Mouse (Mus musculus) hindbrain, embryonic 11.5 days (tissue): ENCODE measurements around the gene Emb. TPM values are rescaled to one million over a fixed set of nuclear protein-coding genes. Genes with fewer than 3 reads are reported as not detected.
"Not testable (repeated sequence)": the region's sequence is repeated elsewhere in the genome, so short reads cannot be mapped to it uniquely, and the experiment has no call there.

ENCODE experiments used
- ATAC-seq: fragments of 200-750 bp; cut with Nextera tagmentation; 2 replicates; pipeline ENCODE4 v1.8.0; 2017; ENCODE audit warnings: mild to moderate bottlenecking, moderate TSS enrichment, moderate library complexity; ENCODE audit not compliant: low FRiP score
- DNase-seq: peaks from one replicate; pipeline ENCODE4 v3.0.0-alpha.2; 2015; ENCODE audit warnings: low spot score
- H3K27ac ChIP-seq: fragments of 300-500 bp; sonication (generic); 2 replicates; pipeline ENCODE4 v1.5.1; 2014; ENCODE audit warnings: mild to moderate bottlenecking, low read depth, low read length
- H3K27me3 ChIP-seq: fragments of 300-500 bp; sonication (generic); 2 replicates; pipeline ENCODE4 v1.6.1; 2014; ENCODE audit warnings: mild to moderate bottlenecking, low read length, moderate library complexity, mixed read lengths; ENCODE audit not compliant: control insufficient read depth, insufficient read depth
- H3K36me3 ChIP-seq: fragments of 300-500 bp; sonication (generic); 2 replicates; pipeline ENCODE4 v1.6.1; 2014; ENCODE audit warnings: mild to moderate bottlenecking, low read length, moderate library complexity, mixed read lengths; ENCODE audit not compliant: control insufficient read depth, insufficient read depth
- H3K4me1 ChIP-seq: fragments of 300-500 bp; sonication (generic); replicated peaks from 2 replicates; pipeline ENCODE4 v1.6.1; 2014; ENCODE audit warnings: low read length, mixed read lengths; ENCODE audit not compliant: control insufficient read depth, insufficient read depth
- H3K4me2 ChIP-seq: fragments of 300-500 bp; sonication (generic); replicated peaks from 2 replicates; pipeline ENCODE4 v1.6.1; 2014; ENCODE audit warnings: mild to moderate bottlenecking, low read depth, low read length
- H3K4me3 ChIP-seq: fragments of 300-500 bp; sonication (generic); 2 replicates; pipeline ENCODE4 v1.5.1; 2014; ENCODE audit warnings: low read depth, low read length
- H3K9ac ChIP-seq: fragments of 300-500 bp; sonication (generic); 2 replicates; pipeline ENCODE4 v1.6.1; 2014; ENCODE audit warnings: low read depth, low read length
- H3K9me3 ChIP-seq: fragments of 300-500 bp; sonication (generic); 2 replicates; pipeline ENCODE4 v1.6.1; 2016; ENCODE audit warnings: low read length; ENCODE audit not compliant: control insufficient read depth
- WGBS: fragments of 180-500 bp; shearing (Covaris S2); extraction: QIAGEN DNeasy Blood & Tissue Kit; methylation state at CpG from one replicate; pipeline ENCODE4 v1.1.7; 2014; 5-methylcytosine and 5-hydroxymethylcytosine counted together
- polyA plus RNA-seq: library from polyadenylated mRNA; unstranded; fragments of >200 nt; fragmentation: Nextera tagmentation; extraction: Ambion mirVana; gene quantifications from 2 replicates; pipeline ENCODE4 v1.2.1, GENCODE M21; 2014

Emb gene
- polyA plus RNA-seq = 27.4 and 27.8 TPM in 2 replicates

- Histone ChIP-seq H3K4me2 (no peak within 1 kb of the TSS), H3K36me3 (no peaks in the 10 kb centered on the region), H3K9ac (no peak within 1 kb of the TSS), H3K4me3 (no peak within 1 kb of the TSS), H3K27me3 (no peaks in the 10 kb centered on the region), H3K4me1 (no peaks in the 10 kb centered on the region), H3K27ac (no peak within 1 kb of the TSS), H3K9me3 (no peaks in the 10 kb centered on the region)
- ATAC-seq (no peak), DNase-seq (no peak)
- WGBS = 75% methylated on average over 6 of the region's 6 CpGs
Measured at GRCm38 (mm10) chr13:117208236-117208635, at the start of gene Emb. Gene Emb (plus strand): TSS chr13:117208536.

DNA sequence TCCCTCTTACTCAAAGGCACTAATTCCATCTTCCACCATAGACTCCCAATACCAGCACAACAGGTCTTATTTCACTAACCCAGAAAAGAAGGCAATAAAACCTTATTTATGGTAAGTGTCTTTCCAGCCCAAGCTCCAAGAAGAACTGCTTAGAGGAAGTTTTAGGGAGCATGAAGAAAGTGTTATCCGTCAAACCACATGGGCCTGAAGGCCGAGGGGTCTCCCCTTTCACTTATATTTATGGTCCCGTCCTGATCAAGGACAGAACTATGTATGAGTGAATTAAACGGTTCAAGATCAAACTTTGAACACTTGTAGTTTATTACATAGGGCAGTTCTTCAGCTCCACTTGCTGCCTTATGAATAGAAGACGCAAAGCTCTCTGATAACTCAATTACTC lies 44.4 kb upstream of the Emb start:
- Histone ChIP-seq H3K4me2 (no peak overlapping the region), H3K9me3 (no peaks in the 10 kb centered on the region), H3K27ac (no peak overlapping the region), H3K4me1 (no peaks in the 10 kb centered on the region), H3K4me3 (no peak overlapping the region), H3K27me3 (no peaks in the 10 kb centered on the region), H3K36me3 (no peaks in the 10 kb centered on the region), H3K9ac (no peak overlapping the region)
- no peak for ATAC-seq
- no peak for DNase-seq
- 89% methylated on average over 5 of the region's 5 CpGs for WGBS

DNA sequence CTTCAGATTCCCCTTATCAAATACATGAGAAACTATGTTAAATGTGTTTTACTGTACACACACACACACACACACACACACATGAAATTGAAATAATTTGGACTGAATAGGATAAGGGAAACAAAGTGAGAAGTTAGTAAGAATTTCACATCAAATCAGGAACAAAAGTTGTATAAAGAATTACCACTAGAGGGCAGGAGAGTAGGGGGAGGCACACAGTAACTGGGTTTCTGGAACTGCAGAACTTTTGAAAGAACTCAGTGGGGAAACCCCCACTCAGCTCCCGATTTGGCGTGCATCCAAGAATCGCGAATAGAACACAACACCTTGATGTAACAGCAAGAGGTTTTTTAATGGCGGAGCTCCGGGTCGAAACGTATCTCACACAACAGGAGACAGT lies 43.3 kb upstream of the Emb start:
- no peak for ATAC-seq
- Histone ChIP-seq H3K4me1 (no peaks in the 10 kb centered on the region), H3K27me3 (no peaks in the 10 kb centered on the region), H3K4me2 (no peak overlapping the region), H3K36me3 (no peaks in the 10 kb centered on the region), H3K4me3 (no peak overlapping the region), H3K27ac (no peak overlapping the region), H3K9me3 (no peaks in the 10 kb centered on the region), H3K9ac (no peak overlapping the region)
- DNase-seq = no peak
- WGBS = 99% methylated on average over 8 of the region's 8 CpGs

DNA sequence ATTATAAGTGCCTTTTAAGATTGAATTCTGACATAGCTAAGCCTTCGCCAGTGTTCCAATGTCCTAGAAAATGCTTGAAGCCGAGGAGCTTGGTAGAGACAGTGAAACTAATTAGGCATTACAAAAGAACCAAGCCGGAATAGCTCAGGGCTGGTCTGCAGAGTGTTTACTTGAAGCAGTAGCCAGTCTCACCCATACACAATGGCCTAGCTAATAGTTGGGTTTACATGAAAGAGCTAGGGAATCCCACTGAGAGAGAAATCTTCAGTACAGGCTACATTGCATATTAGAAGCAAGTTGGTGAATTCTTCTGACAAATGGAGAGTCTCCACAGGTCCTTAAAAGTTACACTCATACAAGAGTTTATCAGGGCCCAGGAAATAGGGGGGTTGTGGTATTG lies 27.4 kb upstream of the Emb start:
- not testable (repeated sequence) for H3K27ac ChIP-seq, H3K9me3 ChIP-seq, H3K4me1 ChIP-seq, H3K9ac ChIP-seq, H3K27me3 ChIP-seq, H3K4me2 ChIP-seq, DNase-seq, ATAC-seq, H3K4me3 ChIP-seq, H3K36me3 ChIP-seq
- 66% methylated on average over 3 of the region's 3 CpGs for WGBS

DNA sequence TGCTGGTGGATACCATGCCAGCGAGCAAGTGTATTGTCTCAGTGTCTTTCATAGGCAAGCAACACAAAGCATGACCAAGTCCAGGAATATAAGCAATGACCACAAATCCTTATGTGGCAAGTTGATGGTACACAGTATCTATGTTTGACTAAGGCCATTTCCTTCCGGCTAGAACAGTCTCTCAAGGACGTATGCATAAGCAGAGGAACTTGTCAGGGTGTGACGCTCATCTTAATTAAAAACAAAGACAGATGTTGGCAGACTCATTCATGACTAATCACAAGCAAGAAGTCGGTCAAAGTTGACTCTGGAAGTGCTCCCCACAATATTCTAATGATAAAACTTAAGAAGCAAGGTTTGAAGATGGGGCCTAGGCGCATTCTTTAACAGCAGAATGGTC lies 25.0 kb upstream of the Emb start:
- no peaks in the 10 kb centered on the region for H3K9me3 ChIP-seq
- no peak overlapping the region for H3K9ac ChIP-seq
- H3K4me1 ChIP-seq = no peaks in the 10 kb centered on the region
- H3K27me3 ChIP-seq = no peaks in the 10 kb centered on the region
- ATAC-seq (no peak), DNase-seq (no peak)
- no peak overlapping the region for H3K4me2 ChIP-seq
- no peak overlapping the region for H3K27ac ChIP-seq
- no peak overlapping the region for H3K4me3 ChIP-seq
- no peaks in the 10 kb centered on the region for H3K36me3 ChIP-seq
- 84% methylated on average over 6 of the region's 6 CpGs for WGBS

DNA sequence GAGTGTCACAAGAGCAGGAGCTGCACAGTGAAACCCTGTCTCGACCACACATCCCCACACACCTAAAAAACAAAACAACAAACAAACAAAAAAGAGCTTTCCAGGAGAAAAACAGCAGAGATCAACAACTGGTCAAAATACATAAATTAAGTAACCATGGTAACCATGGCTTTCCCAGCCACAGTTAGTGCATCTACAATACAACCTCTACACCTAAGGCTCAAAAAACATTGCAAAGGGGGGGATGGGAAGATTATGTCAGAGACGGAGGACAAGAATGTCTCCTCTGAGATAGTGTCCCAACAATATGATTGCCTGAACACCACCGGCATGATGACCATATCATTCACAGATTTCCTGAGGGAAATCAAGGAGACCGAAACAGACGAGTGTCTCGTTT lies 23.0 kb upstream of the Emb start:
- H3K4me2 ChIP-seq = no peak overlapping the region
- no peaks in the 10 kb centered on the region for H3K27me3 ChIP-seq
- 81% methylated on average over 6 of the region's 6 CpGs for WGBS
- DNase-seq (no peak), ATAC-seq (no peak)
- no peak overlapping the region for H3K27ac ChIP-seq
- H3K9ac ChIP-seq = no peak overlapping the region
- H3K4me1 ChIP-seq = no peaks in the 10 kb centered on the region
- no peaks in the 10 kb centered on the region for H3K36me3 ChIP-seq
- H3K4me3 ChIP-seq = no peak overlapping the region
- H3K9me3 ChIP-seq = no peaks in the 10 kb centered on the region

- no peaks in the 10 kb centered on the region for H3K4me1 ChIP-seq
- no peak overlapping the region for H3K4me3 ChIP-seq
- DNase-seq = no peak
- WGBS = 80% methylated on average over 5 of the region's 5 CpGs
- H3K27me3 ChIP-seq = no peaks in the 10 kb centered on the region
- no peak overlapping the region for H3K4me2 ChIP-seq
- no peak for ATAC-seq
- H3K36me3 ChIP-seq = no peaks in the 10 kb centered on the region
- no peaks in the 10 kb centered on the region for H3K9me3 ChIP-seq
- H3K9ac ChIP-seq = no peak overlapping the region
- H3K27ac ChIP-seq = no peak overlapping the region
Measured at GRCm38 (mm10) chr13:117192161-117192560, 16.2 kb upstream of the Emb start.

- no peak overlapping the region for H3K27ac ChIP-seq
- H3K36me3 ChIP-seq = no peaks in the 10 kb centered on the region
- DNase-seq (no peak), ATAC-seq (no peak)
- no peaks in the 10 kb centered on the region for H3K4me1 ChIP-seq
- no peaks in the 10 kb centered on the region for H3K27me3 ChIP-seq
- H3K4me3 ChIP-seq = no peak overlapping the region
- no peak overlapping the region for H3K4me2 ChIP-seq
- H3K9ac ChIP-seq = no peak overlapping the region
- no peaks in the 10 kb centered on the region for H3K9me3 ChIP-seq
- WGBS = 70% methylated on average over 7 of the region's 7 CpGs
Measured at GRCm38 (mm10) chr13:117193422-117193983, 14.8 kb upstream of the Emb start.

DNA sequence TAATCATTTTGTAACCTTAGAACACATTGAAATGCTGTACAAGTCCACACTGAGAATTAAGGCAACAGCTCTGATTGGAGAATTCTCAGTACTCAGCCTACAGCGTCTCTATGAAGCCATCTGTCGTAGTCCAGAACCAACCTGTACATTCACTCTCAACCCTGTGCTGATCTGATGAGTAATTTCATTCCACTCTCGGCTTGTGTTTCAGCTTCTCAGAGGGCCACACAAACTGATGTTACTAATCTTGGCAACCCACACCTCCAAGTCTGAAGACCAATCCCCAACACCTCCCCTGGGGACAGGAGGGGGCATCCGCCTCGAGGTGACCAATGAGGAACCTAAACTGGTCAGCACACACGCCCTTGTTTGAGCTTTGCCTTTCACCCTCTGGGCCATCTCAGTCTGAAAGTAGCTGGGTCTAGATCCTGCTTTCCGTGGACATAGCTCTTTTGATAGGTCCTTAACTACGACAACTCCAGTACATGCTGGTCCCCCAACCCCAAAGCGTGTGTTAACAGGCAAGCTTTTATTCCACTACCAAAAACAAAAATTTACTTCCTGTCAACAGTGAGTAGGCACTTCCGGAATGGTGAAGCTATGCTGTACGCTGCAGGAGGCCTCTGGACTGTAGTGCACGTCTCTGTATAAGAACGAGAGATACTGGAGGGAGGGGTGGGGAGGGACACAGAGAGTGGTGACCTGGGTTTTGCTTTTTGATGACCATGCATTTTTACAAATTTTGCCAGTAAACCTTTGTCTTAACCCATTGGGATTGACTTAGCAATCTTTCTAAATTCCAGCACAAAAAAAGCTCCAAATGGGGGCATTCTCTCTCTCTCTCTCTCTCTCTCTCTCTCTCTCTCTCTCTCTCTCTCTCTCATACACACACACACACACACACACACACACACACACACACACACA lies 12.5 kb upstream of the Emb start:
- H3K4me1 ChIP-seq = no peaks in the 10 kb centered on the region
- no peak overlapping the region for H3K4me2 ChIP-seq
- H3K9me3 ChIP-seq = no peaks in the 10 kb centered on the region
- H3K4me3 ChIP-seq = no peak overlapping the region
- ATAC-seq (no peak), DNase-seq (no peak)
- H3K36me3 ChIP-seq = no peaks in the 10 kb centered on the region
- whole genome bisulfite sequencing = 92% methylated on average over 13 of the region's 13 CpGs
- H3K27me3 ChIP-seq = no peaks in the 10 kb centered on the region
- H3K9ac ChIP-seq = no peak overlapping the region
- no peak overlapping the region for H3K27ac ChIP-seq
